Mouse (Mus musculus): ENCODE data around the gene Kcnf1. TPM values are rescaled to one million over a fixed set of nuclear protein-coding genes. Genes with fewer than 3 reads are reported as not detected.

The Kcnf1 gene
- 1 to 10 TPM in 1 of 2 experiments, under 1 TPM in 1; 0.77 to 1.3 TPM for total RNA-seq (2023)

GRCm38 (mm10) chr12:17176757-17177092 is at the start of gene Kcnf1:
Kcnf1 (minus strand) TSS chr12:17176888.

Other genes with a start within 250 kb of the Kcnf1 start
- gene Pqlc3, start 176.5 kb downstream of the Kcnf1 start, total RNA-seq (2023), result 10 to 100 TPM; 10.9 to 11.4 TPM
- gene 2410004P03Rik, start 165.2 kb downstream of the Kcnf1 start, total RNA-seq (2023), result under 1 TPM in 1 of 2 experiments, not detected in 1; 0.62 TPM
- gene Pdia6, start 89.7 kb upstream of the Kcnf1 start, total RNA-seq (2023), result 100 to 1,000 TPM in 1 of 2 experiments, 10 to 100 TPM in 1; 89.6 to 100 TPM
- gene Atp6v1c2, start 152.5 kb upstream of the Kcnf1 start, total RNA-seq (2023), result not detected
- gene Nol10, start 171.6 kb upstream of the Kcnf1 start, total RNA-seq (2023), result 10 to 100 TPM; 20.9 to 21.4 TPM